Mouse (Mus musculus): Measurements from ENCODE around the gene Ptpn4.

- TF ChIP-seq CTCF (IDR thresholded peaks at IDR 0.05; ENCODE audit: control insufficient read depth, insufficient read depth, insufficient read length): no peak
- TF ChIP-seq USF1 (IDR thresholded peaks at IDR 0.05; ENCODE audit: low read depth): no peak
- no peak for TF ChIP-seq MAX (IDR thresholded peaks at IDR 0.05)
- TF ChIP-seq CEBPB (IDR thresholded peaks at IDR 0.05; ENCODE audit: low read depth): no peak
Observed at GRCm38 (mm10) chr1:119666904-119667303, 170.5 kb downstream of the Ptpn4 start.

All from C2C12 (cell line).